Mouse (Mus musculus): ENCODE data around the gene Bag6. TPM values are rescaled to one million over a fixed set of nuclear protein-coding genes. Genes with fewer than 3 reads are reported as not detected.

The Bag6 gene
- polyA plus RNA-seq, 1 experiment from 2014 or later: 70.0 TPM

GRCm38 (mm10) chr17:35194844-35195630, 60.1 kb downstream of the Bag6 start:
- Histone ChIP-seq H3K9me3 (no peaks in the 10 kb centered on the region), H3K4me2 (peak overlapping the region; percentile 69), H3K27me3 (peaks cover 34% of the 10 kb centered on the region), H3K9ac (0 out of 2 replicates have a peak overlapping the region, but pooled peaks have one; percentile 36), H3K4me3 (peak overlapping the region; percentile 40), H3K4me1 (replicated peaks) (peaks cover 10% of the 10 kb centered on the region), H3K27ac (replicated peaks) (no peak overlapping the region), H3K36me3 (no peaks in the 10 kb centered on the region)
- WGBS: 43% methylated on average over 19 of the region's 19 CpGs
- peak; percentile 51; the same call in 1 of the 2 replicates for ATAC-seq (ENCODE audit: low FRiP score, low read depth)

- Histone ChIP-seq H3K9ac (peak overlapping the region; percentile 36; the same call in 1 of the 2 replicates), H3K36me3 (no peaks in the 10 kb centered on the region), H3K27ac (replicated peaks) (no peak overlapping the region), H3K4me1 (replicated peaks) (peaks cover 10% of the 10 kb centered on the region), H3K9me3 (no peaks in the 10 kb centered on the region), H3K4me2 (peak overlapping the region; percentile 69), H3K4me3 (peak overlapping the region; percentile 40), H3K27me3 (peaks cover 34% of the 10 kb centered on the region)
- 1% methylated on average over 66 of the region's 66 CpGs for WGBS
- ATAC-seq (ENCODE audit: low FRiP score, low read depth): peak; percentile 82
Observed at GRCm38 (mm10) chr17:35195631-35196320, 60.8 kb downstream of the Bag6 start.

- no peaks in the 10 kb centered on the region for H3K36me3 ChIP-seq
- peak overlapping the region; percentile 40 for H3K4me3 ChIP-seq
- no peak for ATAC-seq (ENCODE audit: low FRiP score, low read depth)
- H3K9me3 ChIP-seq: no peaks in the 10 kb centered on the region
- H3K27ac ChIP-seq (replicated peaks): no peak overlapping the region
- 35% methylated on average over 9 of the region's 9 CpGs for WGBS
- H3K9ac ChIP-seq: no peak overlapping the region
- peaks cover 10% of the 10 kb centered on the region for H3K4me1 ChIP-seq (replicated peaks)
- H3K27me3 ChIP-seq: peaks cover 35% of the 10 kb centered on the region
- peak overlapping the region; percentile 69 for H3K4me2 ChIP-seq
Observed at GRCm38 (mm10) chr17:35196321-35196641, 61.3 kb downstream of the Bag6 start.

Small RNA genes lying within 50 kb of the gene (microRNA-seq; reads per million reads assigned to microRNA genes)
- not detected for gene Mir6973a

Other genes with a start within 250 kb of the Bag6 start
- 2.4 and 3.7 TPM in 2 replicates for gene C2, start 236.9 kb upstream of the Bag6 start, polyA plus RNA-seq (2015; fragmentation: Nextera tagmentation; extraction: Ambion mirVana)
- gene Ehmt2, start 236.7 kb upstream of the Bag6 start, polyA plus RNA-seq (2015; fragmentation: Nextera tagmentation; extraction: Ambion mirVana): 90.9 and 96.7 TPM in 2 replicates
- gene Slc44a4, start 220.7 kb upstream of the Bag6 start, polyA plus RNA-seq (2015; fragmentation: Nextera tagmentation; extraction: Ambion mirVana): 0.09 TPM in 1 of 2 replicates, not detected in the other
- 35.9 and 38.3 TPM in 2 replicates for gene Neu1, start 203.9 kb upstream of the Bag6 start, polyA plus RNA-seq (2015; fragmentation: Nextera tagmentation; extraction: Ambion mirVana)
- 0.31 and 0.51 TPM in 2 replicates for gene Hspa1b, start 175.9 kb upstream of the Bag6 start, polyA plus RNA-seq (2015; fragmentation: Nextera tagmentation; extraction: Ambion mirVana)
- gene Gm20481, start 165.3 kb upstream of the Bag6 start, polyA plus RNA-seq (2015; fragmentation: Nextera tagmentation; extraction: Ambion mirVana): 1.0 TPM in 1 of 2 replicates, not detected in the other
- 12.0 and 13.1 TPM in 2 replicates for gene Hspa1a, start 163.0 kb upstream of the Bag6 start, polyA plus RNA-seq (2015; fragmentation: Nextera tagmentation; extraction: Ambion mirVana)
- 1.3 and 1.8 TPM in 2 replicates for gene Hspa1l, start 162.5 kb upstream of the Bag6 start, polyA plus RNA-seq (2015; fragmentation: Nextera tagmentation; extraction: Ambion mirVana)
- gene Lsm2, start 153.3 kb upstream of the Bag6 start, polyA plus RNA-seq (2015; fragmentation: Nextera tagmentation; extraction: Ambion mirVana): 109 and 113 TPM in 2 replicates
- gene Vars, start 134.2 kb upstream of the Bag6 start, polyA plus RNA-seq (2015; fragmentation: Nextera tagmentation; extraction: Ambion mirVana): 60.4 and 68.7 TPM in 2 replicates
- 0.14 TPM in 2 replicates for gene Vwa7, start 118.6 kb upstream of the Bag6 start, polyA plus RNA-seq (2015; fragmentation: Nextera tagmentation; extraction: Ambion mirVana)
- 1.6 and 2.3 TPM in 2 replicates for gene Sapcd1, start 107.2 kb upstream of the Bag6 start, polyA plus RNA-seq (2015; fragmentation: Nextera tagmentation; extraction: Ambion mirVana)
- 1.6 and 3.4 TPM in 2 replicates for gene Msh5, start 88.4 kb upstream of the Bag6 start, polyA plus RNA-seq (2015; fragmentation: Nextera tagmentation; extraction: Ambion mirVana)
- gene Clic1, start 85.2 kb upstream of the Bag6 start, polyA plus RNA-seq (2015; fragmentation: Nextera tagmentation; extraction: Ambion mirVana): 87.4 TPM in 2 replicates
- gene Ddah2, start 76.1 kb upstream of the Bag6 start, polyA plus RNA-seq (2015; fragmentation: Nextera tagmentation; extraction: Ambion mirVana): 349 and 367 TPM in 2 replicates
- gene Ly6g6c, start 69.8 kb upstream of the Bag6 start, polyA plus RNA-seq (2015; fragmentation: Nextera tagmentation; extraction: Ambion mirVana): 0.18 TPM in 1 of 2 replicates, not detected in the other
- gene Mpig6b, start 69.0 kb upstream of the Bag6 start, polyA plus RNA-seq (2015; fragmentation: Nextera tagmentation; extraction: Ambion mirVana): 0.22 and 0.25 TPM in 2 replicates
- 0.43 and 0.53 TPM in 2 replicates for gene Ly6g6e, start 58.3 kb upstream of the Bag6 start, polyA plus RNA-seq (2015; fragmentation: Nextera tagmentation; extraction: Ambion mirVana)
- gene Ly6g6d, start 57.1 kb upstream of the Bag6 start, polyA plus RNA-seq (2015; fragmentation: Nextera tagmentation; extraction: Ambion mirVana): 1.2 and 1.8 TPM in 2 replicates
- gene Ly6g6f, start 49.6 kb upstream of the Bag6 start, polyA plus RNA-seq (2015; fragmentation: Nextera tagmentation; extraction: Ambion mirVana): 0.24 TPM in 1 of 2 replicates, not detected in the other
- gene Abhd16a, start 45.9 kb upstream of the Bag6 start, polyA plus RNA-seq (2015; fragmentation: Nextera tagmentation; extraction: Ambion mirVana): 102 and 106 TPM in 2 replicates
- not detected in 2 replicates for gene Ly6g5c, start 26.9 kb upstream of the Bag6 start, polyA plus RNA-seq (2015; fragmentation: Nextera tagmentation; extraction: Ambion mirVana)
- gene Ly6g5b, start 19.8 kb upstream of the Bag6 start, polyA plus RNA-seq (2015; fragmentation: Nextera tagmentation; extraction: Ambion mirVana): 1.1 and 1.2 TPM in 2 replicates
- 24.3 and 25.4 TPM in 2 replicates for gene Gpank1, start 13.7 kb upstream of the Bag6 start, polyA plus RNA-seq (2015; fragmentation: Nextera tagmentation; extraction: Ambion mirVana)
- 308 and 311 TPM in 2 replicates for gene Csnk2b, start 13.1 kb upstream of the Bag6 start, polyA plus RNA-seq (2015; fragmentation: Nextera tagmentation; extraction: Ambion mirVana)
- 9.3 and 10.8 TPM in 2 replicates for gene D17H6S53E, start 8.8 kb upstream of the Bag6 start, polyA plus RNA-seq (2015; fragmentation: Nextera tagmentation; extraction: Ambion mirVana)
- gene Apom, start 3.1 kb upstream of the Bag6 start, polyA plus RNA-seq (2015; fragmentation: Nextera tagmentation; extraction: Ambion mirVana): 0.21 and 0.79 TPM in 2 replicates
- gene Prrc2a, start 29.7 kb downstream of the Bag6 start, polyA plus RNA-seq (2015; fragmentation: Nextera tagmentation; extraction: Ambion mirVana): 175 and 181 TPM in 2 replicates
- 7.4 and 9.6 TPM in 2 replicates for gene Aif1, start 40.9 kb downstream of the Bag6 start, polyA plus RNA-seq (2015; fragmentation: Nextera tagmentation; extraction: Ambion mirVana)
- gene Lst1, start 53.3 kb downstream of the Bag6 start, polyA plus RNA-seq (2015; fragmentation: Nextera tagmentation; extraction: Ambion mirVana): 5.6 and 13.9 TPM in 2 replicates
- gene Ltb, start 59.3 kb downstream of the Bag6 start, polyA plus RNA-seq (2015; fragmentation: Nextera tagmentation; extraction: Ambion mirVana): 0.84 and 0.97 TPM in 2 replicates
- 0.13 TPM in 1 of 2 replicates, not detected in the other for gene Tnf, start 66.8 kb downstream of the Bag6 start, polyA plus RNA-seq (2015; fragmentation: Nextera tagmentation; extraction: Ambion mirVana)
- 0.39 and 0.42 TPM in 2 replicates for gene Lta, start 70.2 kb downstream of the Bag6 start, polyA plus RNA-seq (2015; fragmentation: Nextera tagmentation; extraction: Ambion mirVana)
- gene Gm16181, start 85.7 kb downstream of the Bag6 start, polyA plus RNA-seq (2015; fragmentation: Nextera tagmentation; extraction: Ambion mirVana): 0.43 and 0.55 TPM in 2 replicates
- gene Atp6v1g2, start 98.5 kb downstream of the Bag6 start, polyA plus RNA-seq (2015; fragmentation: Nextera tagmentation; extraction: Ambion mirVana): 99.1 and 110 TPM in 2 replicates
- 10.8 and 12.0 TPM in 2 replicates for gene Nfkbil1, start 100.6 kb downstream of the Bag6 start, polyA plus RNA-seq (2015; fragmentation: Nextera tagmentation; extraction: Ambion mirVana)
- gene Ddx39b, start 106.6 kb downstream of the Bag6 start, polyA plus RNA-seq (2015; fragmentation: Nextera tagmentation; extraction: Ambion mirVana): 361 and 365 TPM in 2 replicates
- gene H2-D1, start 127.6 kb downstream of the Bag6 start, polyA plus RNA-seq (2015; fragmentation: Nextera tagmentation; extraction: Ambion mirVana): 118 and 128 TPM in 2 replicates
- gene H2-Q1, start 185.2 kb downstream of the Bag6 start, polyA plus RNA-seq (2015; fragmentation: Nextera tagmentation; extraction: Ambion mirVana): 0.39 and 0.58 TPM in 2 replicates
- 2.5 and 3.1 TPM in 2 replicates for gene H2-Q2, start 207.1 kb downstream of the Bag6 start, polyA plus RNA-seq (2015; fragmentation: Nextera tagmentation; extraction: Ambion mirVana)
- gene H2-Q4, start 244.4 kb downstream of the Bag6 start, polyA plus RNA-seq (2015; fragmentation: Nextera tagmentation; extraction: Ambion mirVana): 1.0 and 1.7 TPM in 2 replicates